Mouse (Mus musculus) embryonic facial prominence, embryonic 15.5 days (tissue): ENCODE data around the gene Gm9780. TPM values are rescaled to one million over a fixed set of nuclear protein-coding genes. Genes with fewer than 3 reads are reported as not detected.
"Not testable (repeated sequence)": the region's sequence is repeated elsewhere in the genome, so short reads cannot be mapped to it uniquely, and the experiment has no call there.

Experiments
- ATAC-seq: fragments of 200-750 bp; cut with Nextera tagmentation; 2 replicates; pipeline ENCODE4 v1.8.0; 2017; ENCODE audit warnings: low read depth, moderate TSS enrichment; ENCODE audit not compliant: insufficient number of reproducible peaks, low FRiP score, low TSS enrichment
- H3K27ac ChIP-seq: fragments of 300-500 bp; sonication (generic); replicated peaks from 2 replicates; pipeline ENCODE4 v1.5.1; 2015; ENCODE audit warnings: mild to moderate bottlenecking, inconsistent platforms
- H3K27me3 ChIP-seq: fragments of 300-500 bp; sonication (generic); 2 replicates; pipeline ENCODE4 v1.6.1; 2015; ENCODE audit warnings: inconsistent platforms
- H3K36me3 ChIP-seq: fragments of 300-500 bp; sonication (generic); 2 replicates; pipeline ENCODE4 v1.6.1; 2015; ENCODE audit warnings: mild to moderate bottlenecking, inconsistent platforms
- H3K4me1 ChIP-seq: fragments of 300-500 bp; sonication (generic); 2 replicates; pipeline ENCODE4 v1.6.1; 2015; ENCODE audit warnings: inconsistent platforms
- H3K4me2 ChIP-seq: fragments of 300-500 bp; sonication (generic); replicated peaks from 2 replicates; pipeline ENCODE4 v1.6.1; 2015; ENCODE audit warnings: mild to moderate bottlenecking, inconsistent platforms
- H3K4me3 ChIP-seq: fragments of 300-500 bp; sonication (generic); replicated peaks from 2 replicates; pipeline ENCODE4 v1.5.1; 2015; ENCODE audit warnings: mild to moderate bottlenecking, inconsistent platforms
- H3K9ac ChIP-seq: fragments of 300-500 bp; sonication (generic); 2 replicates; pipeline ENCODE4 v1.6.1; 2015; ENCODE audit warnings: inconsistent platforms
- H3K9me3 ChIP-seq: fragments of 300-500 bp; sonication (generic); replicated peaks from 2 replicates; pipeline ENCODE4 v1.6.1; 2016; ENCODE audit warnings: inconsistent platforms
- WGBS: fragments of 180-500 bp; shearing (Covaris S2); methylation state at CpG from one replicate; pipeline ENCODE4 v1.1.7; 2015; 5-methylcytosine and 5-hydroxymethylcytosine counted together
- polyA plus RNA-seq: library from polyadenylated mRNA; unstranded; fragments of >200 nt; fragmentation: Nextera tagmentation; extraction: Ambion mirVana; gene quantifications from 2 replicates; pipeline ENCODE4 v1.2.1, GENCODE M21; 2015

Gm9780 gene
- 24.1 and 28.7 TPM in 2 replicates for polyA plus RNA-seq

GRCm38 (mm10) chr14:26042611-26043010 lies at the start of gene Gm9780:
TSS of gene Gm9780 (minus strand) at chr14:26042711.
- not testable (repeated sequence) for H3K4me2 ChIP-seq, H3K4me1 ChIP-seq, H3K27me3 ChIP-seq, H3K9ac ChIP-seq, H3K27ac ChIP-seq, H3K36me3 ChIP-seq, H3K9me3 ChIP-seq, H3K4me3 ChIP-seq, ATAC-seq
- WGBS, result no CpG with 5 or more reads among the region's 26 CpGs

- no CpG with 5 or more reads among the region's 1 CpGs for WGBS
Observed at GRCm38 (mm10) chr14:26081997-26082396, 39.5 kb upstream of the Gm9780 start, which contains the start of gene Cphx3. TSS of gene Cphx3 (plus strand) at chr14:26082297.

GRCm38 (mm10) chr14:26081216-26081615 lies 38.7 kb upstream of the Gm9780 start, which contains the start of gene Cphx2:
TSS of gene Cphx2 (plus strand) at chr14:26081516.
- not testable (repeated sequence) for H3K27ac ChIP-seq, H3K36me3 ChIP-seq, H3K9me3 ChIP-seq, ATAC-seq, H3K4me1 ChIP-seq, H3K4me2 ChIP-seq, H3K4me3 ChIP-seq, H3K27me3 ChIP-seq, H3K9ac ChIP-seq
- no CpG with 5 or more reads among the region's 6 CpGs for WGBS

More at GRCm38 (mm10) chr14:26081997-26082396, 39.5 kb upstream of the Gm9780 start, which contains the start of gene Cphx3:
- H3K27ac ChIP-seq, H3K27me3 ChIP-seq, H3K9me3 ChIP-seq, H3K4me2 ChIP-seq, H3K4me3 ChIP-seq, H3K9ac ChIP-seq, H3K36me3 ChIP-seq, H3K4me1 ChIP-seq, ATAC-seq: not testable (repeated sequence)

- not testable (repeated sequence) for H3K36me3 ChIP-seq, ATAC-seq, H3K4me2 ChIP-seq, H3K27ac ChIP-seq, H3K27me3 ChIP-seq, H3K9ac ChIP-seq, H3K4me1 ChIP-seq, H3K4me3 ChIP-seq, H3K9me3 ChIP-seq
- WGBS, result no CpG with 5 or more reads among the region's 5 CpGs
Observed at GRCm38 (mm10) chr14:26076620-26077390, 34.3 kb upstream of the Gm9780 start.

GRCm38 (mm10) chr14:26067325-26067633 lies 24.8 kb upstream of the Gm9780 start, which contains the start of gene Tmem254c:
TSS of gene Tmem254c (minus strand) at chr14:26067355.
- not testable (repeated sequence) for H3K4me2 ChIP-seq, H3K9ac ChIP-seq, ATAC-seq, H3K4me3 ChIP-seq, H3K9me3 ChIP-seq, H3K4me1 ChIP-seq, H3K27ac ChIP-seq, H3K36me3 ChIP-seq, H3K27me3 ChIP-seq
- WGBS, result no CpG with 5 or more reads among the region's 10 CpGs

- no CpG with 5 or more reads among the region's 44 CpGs for WGBS
- H3K4me3 ChIP-seq, result not testable (repeated sequence)
Observed at GRCm38 (mm10) chr14:26066574-26067324, 24.2 kb upstream of the Gm9780 start.

GRCm38 (mm10) chr14:26059362-26059761 lies 16.9 kb upstream of the Gm9780 start:
- H3K9me3 ChIP-seq, H3K27ac ChIP-seq, H3K4me2 ChIP-seq, H3K27me3 ChIP-seq, H3K4me1 ChIP-seq, H3K4me3 ChIP-seq, H3K36me3 ChIP-seq, H3K9ac ChIP-seq, ATAC-seq: not testable (repeated sequence)
- WGBS, result no CpG with 5 or more reads among the region's 6 CpGs

More at GRCm38 (mm10) chr14:26066574-26067324, 24.2 kb upstream of the Gm9780 start:
- not testable (repeated sequence) for H3K4me1 ChIP-seq, H3K27me3 ChIP-seq, H3K9ac ChIP-seq, H3K9me3 ChIP-seq, H3K27ac ChIP-seq, H3K4me2 ChIP-seq, H3K36me3 ChIP-seq
- ATAC-seq, result peak; percentile 47; the same call in 1 of the 2 replicates

GRCm38 (mm10) chr14:26058184-26058583 lies 15.7 kb upstream of the Gm9780 start:
- H3K9me3 ChIP-seq, H3K4me1 ChIP-seq, H3K27me3 ChIP-seq, ATAC-seq, H3K27ac ChIP-seq, H3K9ac ChIP-seq, H3K36me3 ChIP-seq, H3K4me2 ChIP-seq, H3K4me3 ChIP-seq: not testable (repeated sequence)
- no CpG with 5 or more reads among the region's 3 CpGs for whole genome bisulfite sequencing

GRCm38 (mm10) chr14:26048767-26049166 lies 6.3 kb upstream of the Gm9780 start:
- no CpG with 5 or more reads among the region's 9 CpGs for WGBS
- not testable (repeated sequence) for ATAC-seq, H3K9ac ChIP-seq, H3K4me2 ChIP-seq, H3K27me3 ChIP-seq, H3K9me3 ChIP-seq, H3K36me3 ChIP-seq, H3K4me3 ChIP-seq, H3K4me1 ChIP-seq, H3K27ac ChIP-seq

- no CpG with 5 or more reads among the region's 8 CpGs for WGBS
- not testable (repeated sequence) for H3K27me3 ChIP-seq, H3K36me3 ChIP-seq, H3K9ac ChIP-seq, H3K9me3 ChIP-seq, H3K4me3 ChIP-seq, ATAC-seq, H3K4me1 ChIP-seq, H3K27ac ChIP-seq, H3K4me2 ChIP-seq
Observed at GRCm38 (mm10) chr14:26047026-26047425, 4.5 kb upstream of the Gm9780 start.

- not testable (repeated sequence) for H3K4me1 ChIP-seq, H3K9ac ChIP-seq, H3K4me3 ChIP-seq, ATAC-seq, H3K27me3 ChIP-seq, H3K9me3 ChIP-seq, H3K27ac ChIP-seq, H3K4me2 ChIP-seq, H3K36me3 ChIP-seq
- WGBS, result no CpG with 5 or more reads among the region's 5 CpGs
Observed at GRCm38 (mm10) chr14:26045007-26045406, 2.5 kb upstream of the Gm9780 start.
